Mouse (Mus musculus) right cerebral cortex, adult 2 months (tissue): ENCODE measurements around the gene Trappc10.

ENCODE experiments used
- DNase-seq, 2 experiments: peaks; one replicate each; pipeline ENCODE4 v3.0.0; 2021 to 2022; ENCODE audit warnings: low spot score in 2 of 2

Gene Trappc10

DNA sequence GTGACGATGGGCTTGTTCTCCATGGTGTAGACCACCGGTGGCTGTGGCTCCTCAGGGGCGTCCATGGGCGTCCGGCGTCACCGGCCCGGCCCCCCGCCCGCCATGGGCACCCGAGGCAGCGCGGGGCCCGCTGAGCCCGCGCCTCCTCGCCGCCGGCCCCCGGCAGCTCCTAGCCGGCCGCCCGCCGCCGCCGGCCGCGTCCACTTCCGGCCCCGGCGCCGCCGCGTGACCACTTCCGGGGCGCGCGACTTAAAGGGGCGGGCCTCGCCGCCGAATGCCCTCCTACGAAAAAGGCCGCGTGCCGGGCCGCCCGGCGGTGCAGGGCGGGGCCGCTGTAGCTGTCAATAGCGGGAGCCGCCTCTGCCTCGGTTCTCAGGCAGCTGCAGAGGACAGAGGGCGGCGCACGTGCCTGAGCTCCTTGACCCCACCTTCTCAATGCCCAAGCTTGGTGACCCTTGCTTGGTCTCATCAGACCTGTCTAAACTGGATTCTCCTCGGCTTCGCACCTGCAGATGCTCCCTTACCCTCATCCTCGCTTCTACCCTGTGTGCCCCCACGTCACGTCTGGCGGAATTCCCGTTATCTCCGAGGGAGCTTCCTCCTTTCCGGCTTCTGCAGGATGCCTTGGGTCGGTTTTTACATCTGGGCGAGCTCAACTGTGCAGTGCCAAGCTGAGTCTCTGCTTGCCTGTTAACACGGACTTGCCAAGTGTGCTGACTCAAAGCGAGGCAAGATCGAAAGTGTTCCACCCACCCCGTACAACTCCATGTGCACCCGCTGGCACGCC is at the start of gene Trappc10:
Gene Trappc10 (minus strand): TSS at position 204 of the 787 bp plus-strand sequence.
- peak; percentile 81 to 85 for DNase-seq

DNA sequence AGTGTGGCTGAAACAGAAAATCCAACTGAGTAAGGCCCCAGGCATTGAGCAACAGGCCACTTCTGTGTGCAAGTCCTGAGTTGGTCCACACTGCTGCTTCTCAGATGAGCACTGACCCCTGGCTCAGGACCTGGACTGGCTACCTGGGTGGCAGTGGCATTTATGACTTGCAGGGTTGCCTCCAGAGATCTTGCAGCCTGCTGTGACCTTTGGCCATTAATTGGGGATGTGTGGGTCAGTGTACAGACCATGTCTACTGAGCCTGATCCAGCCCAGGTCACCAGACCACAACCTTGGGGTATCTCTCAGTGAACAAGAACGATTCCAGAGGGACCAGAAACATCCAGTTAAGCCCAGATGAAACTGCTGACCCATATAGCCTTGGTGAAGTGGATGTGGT is 49.1 kb upstream of the Trappc10 start:
- DNase-seq, result no peak

DNA sequence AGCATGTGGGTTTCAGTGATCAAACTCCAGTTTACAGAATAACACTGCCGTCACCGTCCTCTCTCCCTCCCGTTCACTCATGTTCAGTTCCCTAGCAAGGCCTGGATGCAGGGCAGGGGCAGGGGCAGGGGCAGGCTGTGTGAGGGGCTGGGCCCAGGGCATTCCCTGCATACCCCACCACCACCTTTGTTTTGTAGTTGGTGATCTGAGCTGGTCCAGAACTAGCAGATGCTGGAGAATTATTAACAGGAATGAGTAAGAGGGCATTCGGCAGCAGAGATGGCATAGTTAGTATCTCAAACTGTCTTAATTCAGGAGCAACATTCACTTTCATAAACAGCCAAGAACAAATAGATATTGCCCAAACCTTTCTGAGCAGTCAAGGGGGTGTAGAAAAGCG is 47.9 kb upstream of the Trappc10 start:
- no peak for DNase-seq

DNA sequence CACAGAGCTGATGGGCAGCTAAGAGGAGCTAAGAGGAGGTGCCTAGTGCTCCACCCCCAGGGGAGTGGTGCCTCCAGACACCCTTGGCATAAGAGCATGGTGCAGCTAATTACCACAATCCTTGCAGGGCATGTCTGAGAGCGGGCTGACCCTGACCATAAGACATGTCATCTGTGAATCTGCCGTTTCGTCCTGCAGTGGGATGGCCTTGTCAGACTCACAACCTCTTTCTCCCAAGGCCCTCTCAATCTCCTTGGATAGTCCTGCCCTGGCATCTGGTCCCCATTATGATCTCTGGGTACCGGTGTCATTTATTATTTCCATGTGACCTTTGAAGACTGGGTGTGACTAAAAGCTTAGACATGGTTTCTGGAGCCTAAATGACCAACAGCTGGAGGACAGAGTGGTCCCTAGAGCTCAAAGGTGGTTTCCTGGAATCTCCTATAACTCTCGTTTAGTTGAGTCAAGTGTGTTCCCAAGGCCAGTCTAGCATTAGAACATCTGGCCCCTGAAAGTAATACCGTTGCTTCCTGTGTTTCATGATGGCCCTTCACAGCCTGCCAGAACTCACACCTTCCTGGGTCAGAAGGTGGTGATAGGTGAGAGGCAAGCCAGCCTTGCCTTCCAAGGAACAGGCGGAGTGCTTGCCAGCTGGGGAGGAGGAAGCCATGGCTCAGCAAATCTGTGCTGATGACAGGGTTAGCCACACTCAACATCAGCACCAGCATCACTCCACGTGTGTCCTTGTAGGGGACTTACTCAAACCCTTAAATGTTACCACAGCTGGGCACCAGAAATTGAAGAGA is 46.5 kb upstream of the Trappc10 start:
- DNase-seq, result no peak

DNA sequence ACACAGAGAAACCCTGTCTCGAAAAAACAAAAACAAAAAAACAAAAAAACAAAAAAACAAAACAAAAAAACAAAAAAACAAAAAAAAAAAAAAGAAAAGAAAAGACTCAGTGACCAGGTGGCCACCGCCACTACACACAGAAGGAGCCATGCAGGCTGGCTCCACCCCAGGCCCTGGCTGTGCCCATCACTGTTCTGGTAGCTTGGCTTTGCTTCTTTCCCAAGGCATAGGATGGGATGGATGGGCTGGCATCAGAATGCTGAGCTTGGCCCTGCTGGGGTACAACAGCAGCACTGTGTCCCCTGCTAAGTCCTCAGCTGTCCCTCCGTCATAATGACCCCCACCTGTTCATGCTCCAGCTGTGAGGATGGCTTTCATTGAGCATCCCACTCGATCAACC is 44.5 kb upstream of the Trappc10 start:
- DNase-seq, result no peak

DNA sequence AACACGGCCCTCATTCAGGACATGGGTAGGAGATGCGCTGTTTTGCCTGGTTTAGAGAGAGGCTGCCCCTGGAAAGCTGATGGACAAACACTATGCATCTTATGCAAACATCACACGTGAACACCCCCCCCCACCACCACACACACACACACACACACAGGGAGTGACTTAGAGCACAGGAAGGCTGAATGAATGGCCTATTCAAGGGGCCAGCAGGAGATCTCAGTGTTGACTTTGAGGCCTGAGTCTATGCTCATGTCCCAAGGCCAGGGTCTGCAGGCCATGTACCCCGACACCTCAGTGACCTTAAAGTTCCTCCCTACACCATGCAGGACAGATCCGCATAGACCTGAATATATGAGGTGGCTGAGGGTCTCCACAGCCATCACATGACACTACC is 43.7 kb upstream of the Trappc10 start:
- DNase-seq, result no peak

DNA sequence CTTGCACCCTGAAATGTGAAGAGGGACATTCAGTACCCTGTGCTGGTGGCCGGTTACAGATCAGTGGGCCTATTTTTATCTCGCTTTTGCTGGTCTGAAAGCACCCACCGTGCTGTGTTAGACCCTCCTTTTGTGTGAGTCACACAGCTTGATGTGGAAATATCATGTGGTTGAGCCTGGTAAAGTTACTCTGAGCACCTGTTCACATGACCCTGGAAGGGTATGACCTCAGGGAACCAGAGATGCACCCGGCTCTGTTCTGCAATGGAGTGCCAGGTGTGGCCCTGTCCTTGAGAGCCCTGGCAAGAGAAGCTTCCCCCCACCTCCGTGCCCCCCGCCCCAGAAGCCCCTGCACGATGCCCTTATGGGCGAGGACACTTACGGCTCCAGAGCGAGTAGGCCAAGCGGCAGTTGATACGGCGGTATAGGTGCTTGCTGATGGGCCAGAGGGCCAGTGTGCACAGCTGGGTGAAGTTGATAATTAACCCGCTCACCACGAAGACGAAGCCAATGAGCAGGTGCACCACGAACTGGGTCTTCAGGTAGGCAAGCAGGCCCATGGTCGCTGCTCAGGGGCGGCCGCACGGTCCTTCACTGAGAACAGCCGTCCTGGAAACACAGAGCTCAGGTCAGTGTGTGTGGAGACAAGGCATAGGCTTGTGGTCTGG is 43.2 kb upstream of the Trappc10 start:
- no peak for DNase-seq

DNA sequence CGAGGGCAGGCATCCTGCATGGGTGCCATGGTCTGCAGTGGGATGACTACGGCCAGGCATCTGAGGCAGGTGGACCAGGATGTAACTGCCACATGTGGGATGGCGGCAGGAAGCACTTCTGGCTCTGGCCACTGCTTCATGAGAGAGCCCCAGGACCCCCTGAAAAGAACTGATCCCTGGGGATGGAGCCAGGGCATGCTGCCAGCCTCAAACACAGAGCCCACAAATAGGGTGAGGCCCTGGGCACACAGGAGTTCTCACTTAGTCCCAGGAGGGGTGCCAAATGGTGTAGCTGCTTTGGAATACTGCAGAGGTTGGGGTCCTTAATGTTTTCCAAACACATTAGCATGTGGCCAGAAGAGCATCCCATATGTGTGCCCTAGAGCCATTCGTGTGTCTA is 41.5 kb upstream of the Trappc10 start:
- DNase-seq, result no peak

DNA sequence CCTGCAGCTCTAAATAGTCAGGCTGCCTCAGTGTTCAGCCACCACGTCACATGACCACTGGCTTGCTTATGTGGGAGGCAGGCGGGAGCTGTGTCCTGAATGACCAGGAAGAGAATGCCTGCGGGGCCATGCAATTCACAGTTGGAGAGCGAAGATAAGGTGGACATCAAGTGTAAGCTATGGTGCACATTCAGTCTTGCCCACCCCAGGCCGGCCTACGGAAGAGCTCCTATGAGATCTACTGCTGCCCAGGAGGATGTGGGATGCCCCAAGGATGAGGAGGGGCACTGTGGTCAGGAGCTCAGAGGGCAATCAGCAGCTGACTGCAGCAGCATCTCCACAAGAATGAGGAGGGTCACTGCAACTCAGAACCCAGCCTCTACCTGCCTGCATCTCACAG is 41.0 kb upstream of the Trappc10 start:
- no peak for DNase-seq

DNA sequence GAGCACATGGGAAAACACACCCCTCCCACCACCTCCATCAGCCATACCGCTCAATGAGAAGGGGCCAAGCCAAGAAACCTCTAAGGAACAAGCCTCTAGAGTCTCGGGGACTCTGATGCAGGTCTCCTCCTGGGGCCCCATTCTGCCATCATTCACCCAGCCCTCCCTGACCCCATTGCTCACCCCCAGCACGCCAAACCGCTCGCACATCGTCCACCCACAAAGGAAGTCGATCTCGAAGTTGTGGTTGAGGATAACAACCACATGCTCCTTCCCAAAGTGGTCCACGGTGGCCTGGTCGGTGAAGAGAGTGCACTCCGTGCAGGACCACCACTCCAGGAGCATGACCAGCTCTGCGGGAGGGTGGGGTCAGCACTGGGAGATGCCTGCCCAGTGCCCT is 40.4 kb upstream of the Trappc10 start:
- DNase-seq, result no peak

DNA sequence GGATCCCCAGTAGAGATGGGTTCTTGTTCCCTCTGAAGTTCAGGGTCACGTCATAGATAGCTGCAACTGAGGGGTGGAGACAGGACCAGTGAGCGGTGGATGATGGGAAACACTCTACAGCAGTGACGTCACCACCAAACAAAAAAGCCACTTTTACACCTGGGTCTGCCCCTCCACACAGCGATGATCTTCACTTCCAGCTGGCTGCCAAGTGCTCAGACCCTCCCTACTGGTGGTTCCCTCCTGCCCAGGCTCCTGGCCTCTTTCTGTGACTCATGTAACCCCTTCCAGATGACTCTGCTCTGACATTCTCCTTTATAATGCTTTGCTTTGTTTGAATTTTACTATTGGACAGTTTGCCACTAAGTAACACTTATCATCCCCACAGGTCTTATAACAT is 38.0 kb upstream of the Trappc10 start:
- no peak for DNase-seq

DNA sequence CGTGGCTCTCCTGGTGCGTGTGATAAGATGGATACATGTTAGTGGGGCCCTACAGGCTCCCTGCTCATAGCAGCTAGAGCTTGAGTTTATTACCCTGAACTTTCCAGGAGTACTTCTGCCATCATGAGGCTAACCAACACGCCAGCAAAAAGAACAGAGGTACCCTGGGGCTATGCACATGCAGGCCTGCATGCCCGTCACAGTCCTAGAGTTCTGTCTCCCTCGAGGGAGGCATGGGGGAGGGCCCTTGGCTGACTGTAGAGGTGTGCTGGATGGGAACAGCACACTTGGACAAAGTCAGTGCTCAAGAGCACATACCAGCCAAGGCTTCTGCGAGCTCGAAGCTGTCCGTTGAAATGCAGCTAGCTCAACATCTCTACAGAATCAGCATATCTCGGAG is 36.0 kb upstream of the Trappc10 start:
- DNase-seq, result no peak

DNA sequence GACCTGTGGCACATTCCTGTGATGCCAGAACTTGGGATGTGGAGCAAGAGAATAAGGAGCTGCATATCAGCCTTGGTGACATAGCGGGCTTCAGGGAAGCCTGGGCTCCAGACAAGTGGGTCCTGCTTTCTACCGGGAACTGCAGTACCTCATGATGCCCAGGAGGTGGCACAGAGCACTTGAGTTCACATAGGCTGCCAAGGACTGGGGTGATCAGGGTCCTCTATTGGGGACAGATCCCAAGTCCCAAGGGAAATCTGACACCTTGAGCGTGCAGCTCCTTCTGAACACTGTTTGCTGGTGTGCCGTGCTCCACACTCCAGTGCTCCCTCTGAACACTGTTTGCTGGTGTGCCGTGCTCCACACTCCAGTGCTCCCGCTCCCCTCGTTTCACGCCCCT is 34.8 kb upstream of the Trappc10 start:
- DNase-seq, result peak; percentile 61 to 64

DNA sequence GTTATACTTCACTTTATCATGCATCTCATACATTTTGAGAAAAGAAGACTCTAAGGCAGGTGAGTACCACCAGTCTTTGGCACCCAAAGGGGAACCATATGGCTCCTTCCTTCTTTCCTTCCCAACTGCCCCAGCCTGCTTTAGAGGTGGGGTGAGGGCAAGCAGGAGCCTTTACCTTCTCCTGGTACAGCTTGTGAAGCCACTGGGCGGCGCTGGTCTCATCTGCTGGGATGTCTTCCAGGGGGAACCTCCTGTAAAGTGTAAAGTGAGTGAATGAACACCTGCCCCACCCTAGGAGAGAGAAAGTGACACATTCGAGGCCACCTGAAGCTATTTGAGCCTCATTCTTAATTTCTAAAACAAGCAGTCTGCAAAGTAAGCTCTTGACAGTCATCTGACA is 33.4 kb upstream of the Trappc10 start:
- no peak for DNase-seq

DNA sequence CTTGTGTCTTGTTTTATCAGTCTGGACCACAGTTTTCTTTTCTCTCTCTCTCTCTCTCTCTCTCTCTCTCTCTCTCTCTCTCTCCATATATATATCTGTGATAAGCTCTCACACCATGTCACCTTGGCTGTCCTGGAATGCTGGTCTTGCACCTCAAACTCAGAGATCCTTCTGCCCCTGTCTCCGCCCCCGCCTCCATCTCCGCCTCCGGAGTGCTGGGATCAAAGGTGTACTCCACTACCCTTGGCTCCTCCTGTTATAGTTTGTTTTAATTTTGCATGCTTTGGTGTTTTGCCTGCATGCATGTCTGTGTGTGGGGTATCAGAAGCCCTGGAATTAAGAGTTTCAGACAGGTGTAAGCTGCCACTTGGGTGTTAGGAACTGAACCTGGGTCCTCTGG is 31.8 kb upstream of the Trappc10 start:
- DNase-seq, result no peak

DNA sequence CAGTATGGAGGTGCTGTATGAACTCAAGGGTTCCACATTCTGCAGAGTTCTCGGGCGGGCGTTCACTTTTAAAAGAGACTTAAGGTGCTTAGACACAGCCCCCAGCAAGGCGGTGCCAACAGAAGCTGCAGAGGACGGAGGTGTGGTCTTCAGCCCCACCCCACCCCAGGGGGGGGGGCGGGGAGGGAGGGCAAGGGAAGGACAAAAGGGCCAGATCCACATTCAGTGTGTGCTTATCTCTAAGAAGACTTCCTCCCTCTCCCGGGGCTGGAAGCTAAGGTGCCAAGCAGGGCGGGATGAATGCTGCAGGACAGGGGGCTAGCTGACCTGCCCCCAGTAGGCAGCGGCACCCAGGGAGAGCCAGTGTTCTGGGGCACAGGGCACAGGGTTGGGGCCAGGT is 28.5 kb upstream of the Trappc10 start:
- no peak for DNase-seq

DNA sequence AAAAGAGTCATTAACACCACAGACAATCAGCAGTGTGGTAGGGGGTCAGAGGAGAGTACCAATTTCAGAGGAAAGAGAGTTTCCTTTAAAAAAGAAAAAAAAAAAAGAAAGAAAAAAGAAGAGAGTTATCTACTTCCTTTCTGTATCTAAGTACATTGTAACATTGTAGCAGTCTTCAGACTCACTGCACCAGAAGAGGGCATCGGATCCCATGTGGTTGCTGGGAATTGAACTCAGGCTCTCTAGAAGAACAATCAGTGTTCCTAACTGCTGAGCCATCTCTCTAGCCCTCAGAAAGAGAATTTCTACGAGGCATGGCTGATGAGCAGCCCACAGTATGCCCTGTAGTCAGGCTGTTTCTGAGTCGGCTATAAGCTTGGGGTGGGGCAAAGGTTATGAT is 21.4 kb upstream of the Trappc10 start:
- no peak for DNase-seq

DNA sequence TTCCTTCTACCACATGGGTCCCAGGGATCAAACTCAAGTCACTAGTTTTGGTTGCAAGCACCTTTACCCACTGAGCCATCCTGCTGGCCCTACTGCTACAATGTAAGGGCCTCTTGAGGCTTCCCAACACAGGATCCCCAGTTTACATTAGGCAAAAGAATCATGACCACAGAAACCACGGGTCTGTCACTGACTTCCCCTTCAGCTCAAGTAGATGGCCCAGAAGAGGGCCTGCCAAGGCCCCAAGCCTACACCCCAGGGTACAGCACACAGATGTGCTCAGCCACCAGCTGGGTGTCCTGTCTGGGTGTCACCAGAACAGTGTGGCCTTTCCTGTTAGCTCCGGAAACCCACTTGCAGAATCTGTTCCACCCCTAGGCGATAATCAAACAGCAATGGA is 20.3 kb upstream of the Trappc10 start:
- DNase-seq, result no peak

DNA sequence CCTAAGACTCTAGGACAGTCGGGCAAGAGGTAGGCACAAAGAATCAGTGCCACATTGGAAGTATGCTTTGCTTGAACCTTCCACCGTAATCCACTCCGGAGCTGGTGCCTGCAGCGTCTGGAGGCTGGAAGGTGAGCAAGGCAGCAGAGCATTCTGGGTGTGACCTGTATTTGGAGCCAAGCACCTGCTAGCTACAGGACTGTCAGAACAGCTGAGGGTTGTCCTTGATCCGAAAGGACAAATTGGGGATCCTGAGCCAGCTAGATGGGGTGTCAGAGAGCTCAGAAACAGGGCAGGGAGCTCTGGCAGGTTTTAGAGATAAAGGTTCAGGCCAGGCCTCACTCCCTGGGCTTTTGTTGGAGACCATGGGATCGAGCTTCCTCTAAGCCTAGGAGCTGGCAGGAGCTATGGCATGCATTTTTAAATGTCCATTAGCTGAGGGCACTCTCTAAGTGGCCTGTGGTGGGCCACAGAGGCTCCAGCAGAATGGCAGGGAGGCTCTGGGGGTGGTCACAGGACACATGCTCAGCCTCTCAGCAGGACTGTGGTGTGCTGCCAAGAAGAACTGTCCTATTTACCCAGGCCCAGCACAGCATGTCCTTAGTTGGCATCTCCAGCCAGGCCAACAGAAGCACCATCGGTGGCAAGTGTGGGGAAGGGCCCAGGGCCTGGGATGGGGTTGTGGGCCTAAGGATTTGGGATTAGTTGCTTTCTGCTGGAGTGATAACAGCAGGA is 16.6 kb upstream of the Trappc10 start:
- no peak for DNase-seq

DNA sequence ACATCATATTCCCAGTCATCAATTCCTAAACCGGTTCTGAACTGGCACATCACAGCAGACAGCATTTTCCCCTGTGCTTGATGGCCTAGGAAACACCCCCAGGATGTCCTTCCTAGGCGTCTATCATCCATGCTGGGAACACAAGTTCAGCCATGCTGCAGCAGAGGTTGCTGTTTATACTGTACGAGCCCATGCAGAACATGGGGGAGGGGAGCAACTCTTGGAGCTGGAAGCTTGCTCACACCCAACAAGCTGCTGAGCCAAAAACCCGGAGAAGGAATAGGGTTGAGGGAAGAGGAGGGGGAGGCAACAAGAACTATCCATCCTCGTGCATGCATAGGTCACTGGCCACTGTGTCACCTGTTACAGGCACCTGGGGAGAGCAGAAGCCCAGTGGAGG is 15.9 kb upstream of the Trappc10 start:
- DNase-seq, result no peak

DNA sequence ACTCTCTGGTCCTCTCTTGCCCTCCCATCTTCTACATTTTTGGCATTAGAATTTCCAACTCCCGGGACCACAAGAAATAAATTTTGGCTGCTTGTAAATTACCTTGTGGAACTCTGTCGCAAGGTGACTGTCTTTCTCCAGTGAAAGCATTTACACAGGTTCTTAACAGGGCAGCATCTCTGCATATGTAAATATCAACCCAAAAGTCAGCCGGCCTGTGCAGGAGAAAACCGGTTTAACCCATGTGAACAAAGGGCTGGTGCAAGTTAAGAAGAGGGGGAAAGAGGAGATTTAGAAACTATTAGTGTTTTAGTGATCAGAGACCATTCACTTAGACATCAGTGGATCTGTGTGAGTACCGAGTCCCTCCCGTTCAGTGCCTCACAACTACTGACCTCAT is 15.3 kb upstream of the Trappc10 start:
- DNase-seq, result no peak

DNA sequence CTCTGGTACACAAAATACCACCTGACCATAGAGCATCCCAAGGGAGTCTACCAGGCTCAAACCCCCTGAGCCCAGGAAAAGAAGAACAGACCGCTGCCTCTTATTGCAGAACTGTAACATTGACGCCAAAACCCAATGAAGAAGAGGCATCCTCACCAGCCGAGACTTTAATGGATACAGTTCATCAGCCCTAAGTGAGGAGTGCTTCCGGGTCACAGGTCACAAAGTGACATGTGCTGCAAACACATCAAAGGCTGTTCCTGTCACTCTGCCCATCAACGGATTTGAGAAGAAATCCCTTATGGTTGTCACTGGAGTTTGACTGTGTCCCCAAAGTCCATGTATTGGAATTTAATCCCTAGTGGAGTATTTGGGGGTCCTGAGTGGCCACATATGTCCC is 14.8 kb upstream of the Trappc10 start:
- DNase-seq, result no peak
